Mouse (Mus musculus): Measurements from ENCODE around the gene Ccdc162. TPM values are rescaled to one million over a fixed set of nuclear protein-coding genes. Genes with fewer than 3 reads are reported as not detected.

Ccdc162 gene
- total and polyA plus RNA-seq, 3 experiments, result 0.60 TPM; not detected in 2

- DNase-seq (ENCODE audit: low spot score) (no peak), ATAC-seq (ENCODE audit: extremely low read depth, insufficient number of reproducible peaks, low FRiP score, poor library complexity, severe bottlenecking) (no peak)
- TF ChIP-seq TAL1 (conservative IDR thresholded peaks at IDR 0.05; ENCODE audit: low read depth, low read length) (no peak), GATA2 (IDR thresholded peaks at IDR 0.05; ENCODE audit: borderline replicate concordance, low read depth, low read length) (no peak), GATA1 (IDR thresholded peaks at IDR 0.05; ENCODE audit: borderline replicate concordance, low read length) (no peak), CTCF (IDR thresholded peaks at IDR 0.05; ENCODE audit: low read depth, low read length) (no peak), POLR2AphosphoS5 (IDR thresholded peaks at IDR 0.05; ENCODE audit: insufficient replicate concordance, low read depth, low read length) (no peak)
Measured at GRCm38 (mm10) chr10:41652988-41653387, 63.4 kb downstream of the Ccdc162 start.

GRCm38 (mm10) chr10:41652094-41652775 lies 64.2 kb downstream of the Ccdc162 start:
- H3K36me3 ChIP-seq (replicated peaks), result no peaks in the 10 kb centered on the region
- no peak overlapping the region for H3K4me3 ChIP-seq (ENCODE audit: low read depth, low read length)
- TF ChIP-seq TAL1 (conservative IDR thresholded peaks at IDR 0.05; ENCODE audit: low read depth, low read length) (no peak), GATA2 (IDR thresholded peaks at IDR 0.05; ENCODE audit: borderline replicate concordance, low read depth, low read length) (no peak), CTCF (IDR thresholded peaks at IDR 0.05; ENCODE audit: low read depth, low read length) (no peak)
- peaks cover 10% of the 10 kb centered on the region for H3K27me3 ChIP-seq (ENCODE audit: insufficient read depth, low read length)
- DNase-seq (ENCODE audit: low spot score) (no peak), ATAC-seq (ENCODE audit: extremely low read depth, insufficient number of reproducible peaks, low FRiP score, poor library complexity, severe bottlenecking) (no peak)
- H3K4me1 ChIP-seq (ENCODE audit: insufficient read depth, low read depth, low read length), result no peaks in the 10 kb centered on the region
- no peaks in the 10 kb centered on the region for H3K9me3 ChIP-seq (replicated peaks)

More at GRCm38 (mm10) chr10:41652988-41653387, 63.4 kb downstream of the Ccdc162 start:
- H3K4me1 ChIP-seq (ENCODE audit: insufficient read depth, low read depth, low read length), result no peaks in the 10 kb centered on the region
- H3K27me3 ChIP-seq (ENCODE audit: insufficient read depth, low read length), result peaks cover 13% of the 10 kb centered on the region
- H3K4me3 ChIP-seq (ENCODE audit: low read depth, low read length), result no peak overlapping the region
- no peaks in the 10 kb centered on the region for H3K36me3 ChIP-seq (replicated peaks)
- H3K9me3 ChIP-seq (replicated peaks), result no peaks in the 10 kb centered on the region

GRCm38 (mm10) chr10:41651532-41651931 lies 64.9 kb downstream of the Ccdc162 start:
- ATAC-seq (ENCODE audit: extremely low read depth, insufficient number of reproducible peaks, low FRiP score, poor library complexity, severe bottlenecking), result no peak

GRCm38 (mm10) chr10:41649186-41649585 lies 67.2 kb downstream of the Ccdc162 start:
- DNase-seq (ENCODE audit: low spot score) (no peak), ATAC-seq (ENCODE audit: extremely low read depth, insufficient number of reproducible peaks, low FRiP score, poor library complexity, severe bottlenecking) (no peak)
- TF ChIP-seq TAL1 (conservative IDR thresholded peaks at IDR 0.05; ENCODE audit: low read depth, low read length) (no peak), POLR2AphosphoS5 (IDR thresholded peaks at IDR 0.05; ENCODE audit: insufficient replicate concordance, low read depth, low read length) (no peak)
- Histone ChIP-seq H3K27me3 (ENCODE audit: insufficient read depth, low read length) (peaks cover 10% of the 10 kb centered on the region), H3K9me3 (replicated peaks) (no peaks in the 10 kb centered on the region), H3K4me1 (ENCODE audit: insufficient read depth, low read depth, low read length) (no peaks in the 10 kb centered on the region), H3K4me3 (ENCODE audit: low read depth, low read length) (no peak overlapping the region), H3K36me3 (replicated peaks) (no peaks in the 10 kb centered on the region)

More at GRCm38 (mm10) chr10:41651532-41651931, 64.9 kb downstream of the Ccdc162 start:
- TF ChIP-seq GATA1 (IDR thresholded peaks at IDR 0.05; ENCODE audit: borderline replicate concordance, low read length), result no peak
- no peak for TF ChIP-seq POLR2AphosphoS5 (IDR thresholded peaks at IDR 0.05; ENCODE audit: insufficient replicate concordance, low read depth, low read length)
- no peak for TF ChIP-seq CTCF (IDR thresholded peaks at IDR 0.05; ENCODE audit: low read depth, low read length)
- no peak for TF ChIP-seq GATA2 (IDR thresholded peaks at IDR 0.05; ENCODE audit: borderline replicate concordance, low read depth, low read length)
- no peaks in the 10 kb centered on the region for H3K4me1 ChIP-seq (ENCODE audit: insufficient read depth, low read depth, low read length)
- peaks cover 10% of the 10 kb centered on the region for H3K27me3 ChIP-seq (ENCODE audit: insufficient read depth, low read length)
- H3K9me3 ChIP-seq (replicated peaks), result no peaks in the 10 kb centered on the region
- DNase-seq (ENCODE audit: low spot score), result no peak
- H3K36me3 ChIP-seq (replicated peaks), result no peaks in the 10 kb centered on the region
- no peak overlapping the region for H3K4me3 ChIP-seq (ENCODE audit: low read depth, low read length)

- DNase-seq (ENCODE audit: low spot score) (no peak), ATAC-seq (ENCODE audit: extremely low read depth, insufficient number of reproducible peaks, low FRiP score, poor library complexity, severe bottlenecking) (no peak)
- Histone ChIP-seq H3K9me3 (replicated peaks) (no peaks in the 10 kb centered on the region), H3K4me1 (ENCODE audit: insufficient read depth, low read depth, low read length) (no peaks in the 10 kb centered on the region), H3K4me3 (ENCODE audit: low read depth, low read length) (no peak overlapping the region), H3K27me3 (ENCODE audit: insufficient read depth, low read length) (peaks cover 23% of the 10 kb centered on the region), H3K36me3 (replicated peaks) (no peaks in the 10 kb centered on the region)
- TF ChIP-seq GATA2 (IDR thresholded peaks at IDR 0.05; ENCODE audit: borderline replicate concordance, low read depth, low read length), result no peak
- TF ChIP-seq TAL1 (conservative IDR thresholded peaks at IDR 0.05; ENCODE audit: low read depth, low read length), result no peak
- no peak for TF ChIP-seq CTCF (IDR thresholded peaks at IDR 0.05; ENCODE audit: low read depth, low read length)
- TF ChIP-seq POLR2AphosphoS5 (IDR thresholded peaks at IDR 0.05; ENCODE audit: insufficient replicate concordance, low read depth, low read length), result no peak
- no peak for TF ChIP-seq GATA1 (IDR thresholded peaks at IDR 0.05; ENCODE audit: borderline replicate concordance, low read length)
Measured at GRCm38 (mm10) chr10:41638776-41639175, 77.7 kb downstream of the Ccdc162 start.

GRCm38 (mm10) chr10:41635276-41636033 lies 81.0 kb downstream of the Ccdc162 start:
- no peak overlapping the region for H3K4me3 ChIP-seq (ENCODE audit: low read depth, low read length)
- ATAC-seq (ENCODE audit: extremely low read depth, insufficient number of reproducible peaks, low FRiP score, poor library complexity, severe bottlenecking) (no peak), DNase-seq (ENCODE audit: low spot score) (no peak)
- TF ChIP-seq POLR2AphosphoS5 (IDR thresholded peaks at IDR 0.05; ENCODE audit: insufficient replicate concordance, low read depth, low read length) (no peak), CTCF (IDR thresholded peaks at IDR 0.05; ENCODE audit: low read depth, low read length) (no peak), TAL1 (conservative IDR thresholded peaks at IDR 0.05; ENCODE audit: low read depth, low read length) (no peak), GATA1 (IDR thresholded peaks at IDR 0.05; ENCODE audit: borderline replicate concordance, low read length) (no peak), GATA2 (IDR thresholded peaks at IDR 0.05; ENCODE audit: borderline replicate concordance, low read depth, low read length) (no peak)
- H3K27me3 ChIP-seq (ENCODE audit: insufficient read depth, low read length), result peaks cover 24% of the 10 kb centered on the region
- no peaks in the 10 kb centered on the region for H3K4me1 ChIP-seq (ENCODE audit: insufficient read depth, low read depth, low read length)
- H3K36me3 ChIP-seq (replicated peaks), result no peaks in the 10 kb centered on the region
- H3K9me3 ChIP-seq (replicated peaks), result no peaks in the 10 kb centered on the region
